Mouse (Mus musculus) G1E (cell line): ENCODE measurements around the gene Gm11985. TPM values are rescaled to one million over a fixed set of nuclear protein-coding genes. Genes with fewer than 3 reads are reported as not detected.

ENCODE experiments used
- ATAC-seq: 2 replicates; pipeline ENCODE4 v1.8.0; 2016; ENCODE audit warnings: mild to moderate bottlenecking; ENCODE audit not compliant: insufficient number of reproducible peaks, poor library complexity, low FRiP score, severe bottlenecking; ENCODE audit errors: extremely low read depth
- DNase-seq: peaks from one replicate; pipeline ENCODE4 v3.0.0; 2012; ENCODE audit warnings: low spot score
- H3K27me3 ChIP-seq: 2 replicates; pipeline ENCODE4 v1.6.1; 2012; ENCODE audit warnings: mild to moderate bottlenecking, low read length, inconsistent platforms; ENCODE audit not compliant: insufficient read depth
- H3K36me3 ChIP-seq: replicated peaks from 2 replicates; pipeline ENCODE3; 2012; ENCODE audit warnings: mild to moderate bottlenecking, inconsistent platforms
- H3K4me1 ChIP-seq: 2 replicates; pipeline ENCODE4 v1.6.1; 2012; ENCODE audit warnings: low read depth, low read length, inconsistent platforms, mixed read lengths; ENCODE audit not compliant: insufficient read depth
- H3K4me3 ChIP-seq: 2 replicates; pipeline ENCODE4 v1.5.1; 2012; ENCODE audit warnings: low read depth, mild to moderate bottlenecking, inconsistent platforms, low read length, moderate library complexity, mixed read lengths
- H3K9me3 ChIP-seq: replicated peaks from 2 replicates; pipeline ENCODE4 v1.6.1; 2012; ENCODE audit warnings: inconsistent platforms
- CTCF ChIP-seq: IDR thresholded peaks from 2 replicates; pipeline ENCODE4 v1.5.1; 2012; ENCODE audit warnings: low read depth, low read length, inconsistent platforms, mixed read lengths
- GATA1 ChIP-seq: IDR thresholded peaks from 2 replicates; pipeline ENCODE4 v1.6.1; 2012; ENCODE audit warnings: borderline replicate concordance, low read length, inconsistent platforms, mixed read lengths
- GATA2 ChIP-seq: IDR thresholded peaks from 2 replicates; pipeline ENCODE4 v1.6.1; 2012; ENCODE audit warnings: low read depth, low read length, inconsistent platforms, borderline replicate concordance
- POLR2AphosphoS5 ChIP-seq: IDR thresholded peaks from 2 replicates; pipeline ENCODE4 v1.6.1; 2012; ENCODE audit warnings: low read depth, low read length, inconsistent platforms; ENCODE audit not compliant: insufficient replicate concordance
- TAL1 ChIP-seq: conservative IDR thresholded peaks from 2 replicates; pipeline ENCODE4 v1.6.1; 2012; ENCODE audit warnings: low read depth, low read length, inconsistent platforms, mixed read lengths
- polyA plus RNA-seq: library from polyadenylated mRNA; stranded (reverse); fragments of >175 nt; gene quantifications from 2 replicates; pipeline ENCODE4 v1.2.3, GENCODE M21; 2012
- total RNA-seq, 2 experiments: library from RNA; stranded (forward) in 1 of 2; stranded (reverse) in 1 of 2; fragments of 200-1000 nt in 1 of 2; fragments of >200 nt in 1 of 2; fragmentation: Nextera tagmentation in 1 of 2; gene quantifications; 2 replicates each; pipeline ENCODE4 v1.2.3; 2014 to 2017

Gene Gm11985
- total and polyA plus RNA-seq, 3 experiments: 0.11 TPM; not detected in 2

DNA sequence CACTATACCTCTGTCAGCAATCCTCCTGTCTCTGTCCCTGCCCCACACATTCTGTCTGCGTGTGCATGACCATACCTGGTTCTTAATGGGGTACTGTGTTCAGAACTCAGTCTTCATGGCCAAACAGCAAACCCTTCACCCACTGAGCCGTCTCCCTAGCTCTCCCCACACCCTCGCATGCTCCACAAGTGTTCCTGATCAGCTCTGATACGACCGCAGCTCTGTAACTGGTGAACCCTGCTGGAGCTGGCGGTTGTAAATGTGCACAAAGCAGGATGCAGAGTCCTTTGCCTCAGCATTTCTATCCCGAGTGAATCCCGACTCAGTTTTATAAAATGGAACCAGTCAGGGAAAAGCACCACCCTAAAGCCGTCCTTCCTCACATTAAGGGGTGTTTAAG lies 15.5 kb upstream of the Gm11985 start:
- Histone ChIP-seq H3K27me3 (0 out of 2 replicates have a peak, but pooled peaks cover 2% of the 10 kb centered on the region), H3K4me1 (no peaks in the 10 kb centered on the region), H3K4me3 (no peak overlapping the region), H3K9me3 (peaks cover 21% of the 10 kb centered on the region), H3K36me3 (no peaks in the 10 kb centered on the region)
- ATAC-seq: no peak
- no peak for DNase-seq
- TF ChIP-seq GATA1: no peak
- no peak for TF ChIP-seq TAL1
- TF ChIP-seq GATA2: no peak
- TF ChIP-seq POLR2AphosphoS5: no peak
- no peak for TF ChIP-seq CTCF

DNA sequence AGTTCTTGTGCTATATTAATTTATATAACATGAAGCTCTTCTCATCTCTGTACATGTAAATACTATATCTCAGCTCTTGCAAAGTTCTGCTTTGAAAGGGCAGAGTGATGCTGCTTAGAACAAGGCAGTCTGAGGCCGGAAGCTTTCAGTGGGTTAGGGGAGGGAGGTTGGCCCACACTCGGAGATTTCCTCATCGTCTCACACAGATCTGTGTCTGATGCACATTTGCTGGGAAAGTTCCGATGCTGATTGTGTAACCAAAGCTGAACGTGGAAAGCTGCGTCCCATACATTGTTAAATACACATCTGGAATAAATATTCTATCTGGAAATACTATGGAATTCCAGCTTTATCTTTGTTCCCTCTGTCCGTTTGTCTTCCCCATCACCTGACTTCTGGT lies 13.8 kb upstream of the Gm11985 start:
- DNase-seq (no peak), ATAC-seq (no peak)
- TF ChIP-seq GATA2 (no peak), POLR2AphosphoS5 (no peak), GATA1 (no peak), CTCF (no peak), TAL1 (no peak)
- peaks cover 25% of the 10 kb centered on the region for H3K9me3 ChIP-seq
- 0 out of 2 replicates have a peak, but pooled peaks cover 2% of the 10 kb centered on the region for H3K27me3 ChIP-seq
- H3K4me3 ChIP-seq: no peak overlapping the region
- no peaks in the 10 kb centered on the region for H3K4me1 ChIP-seq
- H3K36me3 ChIP-seq: no peaks in the 10 kb centered on the region

GRCm38 (mm10) chr11:7200393-7200783 lies 12.0 kb upstream of the Gm11985 start:
- Histone ChIP-seq H3K9me3 (peaks cover 27% of the 10 kb centered on the region), H3K27me3 (0 out of 2 replicates have a peak, but pooled peaks cover 2% of the 10 kb centered on the region), H3K36me3 (no peaks in the 10 kb centered on the region), H3K4me1 (no peaks in the 10 kb centered on the region), H3K4me3 (no peak overlapping the region)
- TF ChIP-seq TAL1 (no peak), POLR2AphosphoS5 (no peak), GATA1 (no peak), GATA2 (no peak), CTCF (no peak)
- ATAC-seq: no peak
- DNase-seq: no peak

DNA sequence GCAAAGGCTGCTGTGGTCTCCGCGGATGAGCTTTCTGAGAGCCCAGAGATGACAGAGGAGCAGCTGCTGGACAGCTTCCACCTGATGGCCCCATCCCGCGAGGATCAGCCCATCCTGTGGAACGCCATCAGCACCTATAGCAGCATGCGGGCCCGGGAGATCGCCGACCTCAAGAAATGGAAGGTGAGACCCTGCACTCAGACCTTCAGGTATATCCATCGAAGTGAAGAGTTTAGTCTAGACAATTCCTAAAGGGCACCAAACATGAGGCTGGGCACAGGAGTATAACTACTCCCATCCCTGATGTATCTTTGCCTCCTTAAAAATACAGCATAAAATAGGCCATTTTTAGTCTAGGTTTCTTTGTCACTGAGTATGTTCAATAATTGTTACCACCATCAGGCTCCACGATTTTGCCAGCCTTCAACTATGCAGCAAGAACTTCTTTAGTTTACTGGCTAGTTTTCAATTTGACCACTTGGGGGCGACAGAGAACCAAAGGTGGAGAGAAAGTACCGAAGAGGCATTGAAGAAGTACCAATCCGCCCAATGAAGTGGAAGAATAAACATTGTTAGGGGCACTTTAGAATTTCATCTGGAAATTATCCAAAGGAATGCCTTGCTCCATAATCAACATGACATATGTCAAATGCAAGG lies 11.5 kb upstream of the Gm11985 start:
- no peaks in the 10 kb centered on the region for H3K4me1 ChIP-seq
- TF ChIP-seq GATA1: no peak
- no peak for TF ChIP-seq TAL1
- no peak; the same call in 1 of the 2 replicates for TF ChIP-seq CTCF
- TF ChIP-seq GATA2: no peak
- TF ChIP-seq POLR2AphosphoS5: no peak
- DNase-seq: no peak
- 0 out of 2 replicates have a peak, but pooled peaks cover 2% of the 10 kb centered on the region for H3K27me3 ChIP-seq
- peaks cover 28% of the 10 kb centered on the region for H3K9me3 ChIP-seq
- no peaks in the 10 kb centered on the region for H3K36me3 ChIP-seq
- no peak overlapping the region for H3K4me3 ChIP-seq
- ATAC-seq: no peak

- no peak for TF ChIP-seq POLR2AphosphoS5
- TF ChIP-seq GATA2: no peak
- TF ChIP-seq CTCF: no peak
- TF ChIP-seq GATA1: no peak
- TF ChIP-seq TAL1: no peak
- ATAC-seq (no peak), DNase-seq (no peak)
- H3K9me3 ChIP-seq: peaks cover 32% of the 10 kb centered on the region
- 0 out of 2 replicates have a peak, but pooled peaks cover 2% of the 10 kb centered on the region for H3K27me3 ChIP-seq
- no peaks in the 10 kb centered on the region for H3K36me3 ChIP-seq
- H3K4me1 ChIP-seq: no peaks in the 10 kb centered on the region
- no peak overlapping the region for H3K4me3 ChIP-seq
Observed at GRCm38 (mm10) chr11:7198481-7199256, 10.3 kb upstream of the Gm11985 start.

DNA sequence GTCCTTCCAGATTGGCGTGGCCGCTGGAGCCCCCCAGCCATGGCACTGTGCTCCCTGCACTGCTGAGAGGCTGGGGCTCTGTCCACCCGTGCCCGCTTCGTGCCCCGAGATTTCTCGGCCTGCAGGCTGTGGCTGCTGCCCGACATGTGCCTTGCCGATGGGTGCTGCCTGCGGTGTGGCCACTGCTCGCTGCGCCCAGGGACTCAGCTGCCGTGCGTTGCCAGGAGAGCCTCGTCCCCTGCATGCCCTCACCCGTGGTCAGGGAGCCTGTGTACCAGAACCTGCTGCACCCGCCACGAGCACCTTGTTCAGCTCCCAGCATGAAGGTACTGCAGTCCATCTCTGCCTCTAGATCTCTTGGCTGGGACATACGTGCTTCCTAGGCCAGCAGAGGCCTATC lies 9.6 kb upstream of the Gm11985 start:
- Histone ChIP-seq H3K36me3 (no peaks in the 10 kb centered on the region), H3K9me3 (peaks cover 28% of the 10 kb centered on the region), H3K27me3 (0 out of 2 replicates have a peak, but pooled peaks cover 2% of the 10 kb centered on the region), H3K4me3 (no peak overlapping the region), H3K4me1 (no peaks in the 10 kb centered on the region)
- DNase-seq (no peak), ATAC-seq (no peak)
- TF ChIP-seq GATA1: no peak
- no peak for TF ChIP-seq TAL1
- TF ChIP-seq GATA2: no peak
- TF ChIP-seq POLR2AphosphoS5: no peak
- no peak for TF ChIP-seq CTCF
